ENCODE assay signal across 15 mouse cellular contexts in the genomic region with DNA sequence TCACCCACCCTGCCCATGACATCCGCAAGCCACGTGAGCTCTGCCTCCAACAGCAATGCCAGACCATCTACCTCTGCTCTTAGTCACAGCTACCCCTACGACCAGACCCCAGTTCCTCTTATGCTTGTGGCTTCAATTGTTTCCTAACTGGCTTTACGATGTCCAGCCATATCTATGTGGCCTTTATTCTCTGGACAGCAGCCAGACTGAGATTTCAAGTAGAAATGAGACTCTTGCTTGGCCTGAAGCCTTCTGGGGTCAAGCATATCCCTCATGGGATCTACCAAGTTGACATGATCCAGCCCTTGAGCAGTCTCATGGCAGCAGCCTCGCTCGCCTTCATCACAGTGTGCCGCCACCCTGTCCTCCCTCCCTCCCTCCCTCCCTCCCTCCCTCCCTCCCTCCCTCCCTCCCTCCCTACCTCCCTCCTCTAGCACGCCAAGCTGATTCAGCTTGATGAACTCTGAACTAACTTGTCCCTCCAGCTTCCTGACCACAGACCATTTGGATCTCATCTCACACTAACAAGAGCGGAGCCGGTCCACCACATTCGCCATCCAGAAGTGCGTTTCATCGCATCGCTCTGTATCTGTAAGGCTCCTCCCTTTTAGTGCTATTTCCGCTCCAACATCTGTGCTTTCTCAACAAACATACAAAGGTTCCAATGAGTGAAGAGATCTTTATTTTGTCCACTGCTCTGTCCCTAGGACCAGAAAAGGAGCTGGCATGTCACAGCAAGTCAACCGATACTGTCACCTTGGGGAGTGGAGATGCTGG. TPM values are rescaled to one million over a fixed set of nuclear protein-coding genes. Genes with fewer than 3 reads are reported as not detected.
DNase-seq lines count a peak whose midpoint lies in the region; ATAC-seq and TF ChIP-seq lines count a peak whose summit lies in the region.
"Had no signal": no experiment of that assay in that cellular context is flagged by ENCODE, and none has a peak within 500 bp of the region (broad histone marks: within the 10 kb centered on the region; RNA-seq: fewer than 3 reads in every experiment).

No protein-coding gene starts in this region.

- no peak for ATAC-seq in intestine, embryonic 15.5 days
- ATAC-seq in intestine, postnatal 0 days: no peak
- ATAC-seq in kidney, embryonic 14.5 days (ENCODE audit: low FRiP score, low TSS enrichment): peak; percentile 66; the same call in 1 of the 2 replicates
- ATAC-seq in monocyte, adult 5-6 weeks (replicated peaks; ENCODE audit: insufficient number of reproducible peaks, low FRiP score, low TSS enrichment, poor library complexity, severe bottlenecking): peak; percentile 44; the same call in 1 of the 2 replicates
- ATAC-seq: forebrain, embryonic 14.5 days had no signal

- no peaks in the 10 kb centered on the region for H3K36me3 ChIP-seq in intestine, embryonic 15.5 days
- no peaks in the 10 kb centered on the region for H3K36me3 ChIP-seq in intestine, postnatal 0 days (ENCODE audit: control insufficient read depth, insufficient read depth)
- H3K36me3 ChIP-seq in heart, adult 2 months (ENCODE audit: control insufficient read depth, insufficient read depth, low read length): peaks cover 6% of the 10 kb centered on the region
- H3K36me3 ChIP-seq in kidney, embryonic 14.5 days (ENCODE audit: control insufficient read depth, insufficient read depth, low read length): no peaks in the 10 kb centered on the region
- H3K36me3 ChIP-seq: embryonic facial prominence, embryonic 13.5 days; liver, embryonic 13.5 days had no signal

- H3K4me2 ChIP-seq in intestine, embryonic 15.5 days (replicated peaks): no peak overlapping the region
- H3K4me2 ChIP-seq in intestine, postnatal 0 days (replicated peaks; ENCODE audit: low read depth): no peak overlapping the region
- H3K4me2 ChIP-seq in kidney, embryonic 14.5 days (replicated peaks; ENCODE audit: low read depth, low read length): no peak overlapping the region
- H3K4me2 ChIP-seq: embryonic facial prominence, embryonic 13.5 days; liver, embryonic 13.5 days had no signal

- H3K9me3 ChIP-seq in intestine, embryonic 15.5 days: no peaks in the 10 kb centered on the region
- H3K9me3 ChIP-seq in intestine, postnatal 0 days (ENCODE audit: control insufficient read depth): no peaks in the 10 kb centered on the region
- H3K9me3 ChIP-seq in kidney, embryonic 14.5 days (ENCODE audit: control insufficient read depth, low read length): no peaks in the 10 kb centered on the region
- H3K9me3 ChIP-seq: embryonic facial prominence, embryonic 13.5 days; liver, embryonic 13.5 days had no signal

- WGBS in intestine, embryonic 15.5 days: 83% methylated on average over 15 of the region's 16 CpGs
- WGBS in intestine, postnatal 0 days: 74% methylated on average over 15 of the region's 16 CpGs
- WGBS in heart, adult 2 months: 74% methylated on average over 15 of the region's 16 CpGs
- WGBS in kidney, embryonic 14.5 days: 76% methylated on average over 15 of the region's 16 CpGs

- DNase-seq in heart, adult 2 months: peak; percentile 52 to 58
- DNase-seq in thymus, adult 18-20 months: no peak
- no peak for DNase-seq in embryo, embryonic 10 days (ENCODE audit: low spot score)
- DNase-seq in cerebellum, postnatal 14 days: no peak
- DNase-seq: adrenal gland, adult 8-10 months; gastrocnemius, postnatal 25 days; liver, embryonic 13.5 days; midbrain, embryonic 14.5 days; right cerebral cortex, postnatal 25 days had no signal

- no peak for TF ChIP-seq POLR2A in heart, adult 2 months (IDR thresholded peaks at IDR 0.05; ENCODE audit: insufficient read depth, low read depth, low read length)

- TF ChIP-seq CTCF in intestine, postnatal 0 days (IDR thresholded peaks at IDR 0.05; ENCODE audit: low read depth): no peak
- no peak for TF ChIP-seq CTCF in heart, adult 2 months (IDR thresholded peaks at IDR 0.05)

- no peak overlapping the region for H3K4me3 ChIP-seq in intestine, embryonic 15.5 days (replicated peaks)
- no peak overlapping the region for H3K4me3 ChIP-seq in intestine, postnatal 0 days (ENCODE audit: low read depth, low read length)
- H3K4me3 ChIP-seq in heart, adult 2 months: no peak overlapping the region
- no peak overlapping the region for H3K4me3 ChIP-seq in kidney, embryonic 14.5 days (ENCODE audit: low read length)
- H3K4me3 ChIP-seq: embryonic facial prominence, embryonic 13.5 days; liver, embryonic 13.5 days had no signal

- peaks cover 16% of the 10 kb centered on the region for H3K4me1 ChIP-seq in intestine, embryonic 15.5 days (replicated peaks)
- peaks cover 13% of the 10 kb centered on the region; the same call in 1 of the 2 replicates for H3K4me1 ChIP-seq in intestine, postnatal 0 days (replicated peaks; ENCODE audit: control insufficient read depth, insufficient read depth, low read length)
- H3K4me1 ChIP-seq in heart, adult 2 months (ENCODE audit: control insufficient read depth, insufficient read depth, low read length): peaks cover 10% of the 10 kb centered on the region
- H3K4me1 ChIP-seq in kidney, embryonic 14.5 days (ENCODE audit: control insufficient read depth, insufficient read depth, low read length): peaks cover 11% of the 10 kb centered on the region

- H3K9ac ChIP-seq in intestine, embryonic 15.5 days: no peak overlapping the region
- H3K9ac ChIP-seq in intestine, postnatal 0 days (ENCODE audit: low read depth, low read length): no peak overlapping the region
- no peak overlapping the region for H3K9ac ChIP-seq in heart, adult 2 months (ENCODE audit: low read depth, low read length)
- no peak overlapping the region for H3K9ac ChIP-seq in kidney, embryonic 14.5 days (ENCODE audit: low read depth, low read length)
- H3K9ac ChIP-seq: embryonic facial prominence, embryonic 13.5 days; liver, embryonic 13.5 days had no signal

- no peaks in the 10 kb centered on the region for H3K27me3 ChIP-seq in intestine, embryonic 15.5 days (replicated peaks)
- no peaks in the 10 kb centered on the region for H3K27me3 ChIP-seq in intestine, postnatal 0 days (replicated peaks; ENCODE audit: control insufficient read depth, insufficient read depth, low read length)
- no peaks in the 10 kb centered on the region for H3K27me3 ChIP-seq in heart, adult 2 months (ENCODE audit: control insufficient read depth, insufficient read depth, low read length)
- no peaks in the 10 kb centered on the region for H3K27me3 ChIP-seq in kidney, embryonic 14.5 days (ENCODE audit: control insufficient read depth, insufficient read depth, low read length)
- H3K27me3 ChIP-seq: embryonic facial prominence, embryonic 13.5 days had no signal

- 0 out of 2 replicates have a peak overlapping the region, but pooled peaks have one; percentile 2 for H3K27ac ChIP-seq in intestine, embryonic 15.5 days
- H3K27ac ChIP-seq in intestine, postnatal 0 days (ENCODE audit: low read depth, low read length): no peak overlapping the region
- H3K27ac ChIP-seq in heart, adult 2 months: peak overlapping the region; percentile 66
- peak overlapping the region; percentile 70 for H3K27ac ChIP-seq in kidney, embryonic 14.5 days (ENCODE audit: low read depth, low read length)
- H3K27ac ChIP-seq: embryonic facial prominence, embryonic 13.5 days; liver, embryonic 13.5 days had no signal

- TF ChIP-seq EP300 in heart, adult 2 months (IDR thresholded peaks at IDR 0.05; ENCODE audit: insufficient read depth, low read depth, low read length): no peak

- H3K79me2 ChIP-seq in heart, adult 2 months (replicated peaks; ENCODE audit: control insufficient read depth, insufficient read depth, low read length): no peaks in the 10 kb centered on the region

- intact Hi-C loops in heart, adult 2 months (cut with DNase I): loop anchor here (5.0 kb wide), 1 partner anchor 43 kb away; no protein-coding TSS in a partner anchor

RNA-seq across cellular contexts. Expression of gene Add3, which starts 9.7 kb away (rescaled TPM):
- polyA plus RNA-seq in intestine, embryonic 15.5 days (2015; fragmentation: Nextera tagmentation; extraction: Ambion mirVana): 119 and 133 TPM in 2 replicates
- polyA plus RNA-seq in intestine, postnatal 0 days (2015; fragmentation: Nextera tagmentation; extraction: Ambion mirVana): 46.8 and 50.9 TPM in 2 replicates
- total RNA-seq in heart, adult 2 months (2021): 10 to 100 TPM; 38.9 to 50.5 TPM
- polyA plus RNA-seq in heart, adult 2 months (2012; rRNA removed): 25.2 and 44.5 TPM in 2 replicates
- 39.5 and 76.1 TPM in 2 replicates for polyA plus RNA-seq in kidney, embryonic 14.5 days (2014; fragmentation: Nextera tagmentation; extraction: Ambion mirVana)
- 301 to 321 TPM (median 307 TPM) in 3 replicates for total RNA-seq in monocyte, adult 5-6 weeks (2017)

Comparison
In these comparisons a context has a peak if more than half of its experiments do, and no peak if none do; other contexts are left out.
1. ATAC-seq: peak in kidney, embryonic 14.5 days (single experiment) and monocyte, adult 5-6 weeks (single experiment); none in intestine, embryonic 15.5 days (single experiment) and intestine, postnatal 0 days (single experiment).
2. DNase-seq: peak in heart, adult 2 months (2 of 2); none in thymus, adult 18-20 months (0 of 2), embryo, embryonic 10 days (single experiment) and cerebellum, postnatal 14 days (0 of 2).